Mouse (Mus musculus) small intestine, adult 2 months (tissue): ENCODE measurements around the gene B3galt4. TPM values are rescaled to one million over a fixed set of nuclear protein-coding genes. Genes with fewer than 3 reads are reported as not detected.

Experiments
- H3K27ac ChIP-seq: fragments of 200-500 bp; 2 replicates; pipeline ENCODE4 v1.5.1; 2012; ENCODE audit warnings: low read depth, low read length, control low read depth, inconsistent platforms; ENCODE audit not compliant: insufficient read depth
- H3K27me3 ChIP-seq: fragments of 200-500 bp; 2 replicates; pipeline ENCODE4 v1.6.1; 2012; ENCODE audit warnings: mild to moderate bottlenecking, moderate library complexity, low read length, inconsistent platforms; ENCODE audit not compliant: control insufficient read depth, insufficient read depth
- H3K36me3 ChIP-seq: fragments of 200-500 bp; 2 replicates; pipeline ENCODE4 v1.6.1; 2012; ENCODE audit warnings: mild to moderate bottlenecking, low read length, control low read depth, inconsistent platforms; ENCODE audit not compliant: control insufficient read depth, insufficient read depth
- H3K4me1 ChIP-seq: fragments of 200-500 bp; 2 replicates; pipeline ENCODE4 v1.6.1; 2012; ENCODE audit warnings: low read length, inconsistent platforms, mixed read lengths; ENCODE audit not compliant: control insufficient read depth, insufficient read depth, insufficient read length
- H3K4me3 ChIP-seq: fragments of 200-500 bp; 2 replicates; pipeline ENCODE4 v1.5.1; 2012; ENCODE audit warnings: low read depth, mild to moderate bottlenecking, control low read depth, inconsistent platforms, low read length, moderate library complexity
- CTCF ChIP-seq: fragments of 200-500 bp; IDR thresholded peaks from 2 replicates; pipeline ENCODE4 v1.5.1; 2012; ENCODE audit warnings: low read depth, mild to moderate bottlenecking, control low read depth, inconsistent platforms, low read length, moderate library complexity, mixed read lengths; ENCODE audit not compliant: insufficient replicate concordance, insufficient read length; ENCODE audit errors: extremely low read depth
- POLR2A ChIP-seq: fragments of 200-500 bp; IDR thresholded peaks from 2 replicates; pipeline ENCODE4 v1.6.1; 2012; ENCODE audit warnings: low read depth, mild to moderate bottlenecking, control low read depth, inconsistent platforms, low read length, moderate library complexity
- WGBS: fragments of 180-500 bp; shearing (Covaris S2); methylation state at CpG from one replicate; pipeline ENCODE4 v1.1.7; 2018; 5-methylcytosine and 5-hydroxymethylcytosine counted together
- polyA plus RNA-seq: library from polyadenylated mRNA; depleted of rRNA; stranded (reverse); fragments of >200 nt; gene quantifications from 2 replicates; pipeline ENCODE4 v1.2.3, GENCODE M21; 2012

The B3galt4 gene
- polyA plus RNA-seq, 1 experiment: 24.6 TPM

DNA sequence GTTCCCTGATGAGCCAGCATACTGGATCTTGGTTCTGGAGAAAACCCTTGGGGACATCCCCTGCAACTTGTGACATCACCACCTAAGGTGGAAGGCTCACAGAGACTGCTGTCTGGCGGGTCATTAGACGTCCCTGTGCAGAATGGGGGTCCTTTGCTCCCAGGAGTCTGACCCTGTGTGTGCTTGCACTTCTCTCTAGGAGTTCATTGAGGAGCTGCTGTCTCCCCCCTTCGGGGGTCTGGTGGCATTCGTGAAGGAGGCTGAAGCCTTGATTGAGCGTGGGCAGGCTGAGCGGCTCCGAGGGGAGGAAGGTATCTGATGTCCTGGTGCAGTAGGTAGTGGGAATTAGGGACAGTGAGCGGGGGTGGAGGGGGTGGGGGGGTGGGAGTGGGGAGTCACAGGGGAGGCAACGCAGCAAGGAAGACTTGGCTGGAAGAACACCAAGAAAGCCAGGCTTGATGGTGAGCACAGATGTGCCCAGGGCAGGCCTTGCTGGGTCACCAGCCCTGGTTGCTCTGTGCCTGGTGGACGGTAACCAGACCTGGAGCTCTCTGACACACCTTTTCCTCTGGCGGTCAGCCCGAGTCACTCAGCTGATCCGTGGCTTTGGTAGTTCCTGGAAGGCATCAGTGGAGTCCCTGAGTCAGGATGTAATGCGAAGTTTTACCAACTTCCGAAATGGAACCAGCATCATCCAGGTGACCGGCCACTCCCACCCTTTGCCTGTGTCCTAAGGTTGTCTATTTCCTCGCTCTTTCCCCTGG lies 14.0 kb upstream of the B3galt4 start:
- TF ChIP-seq POLR2A: no peak
- TF ChIP-seq CTCF: no peak
- H3K4me1 ChIP-seq: no peaks in the 10 kb centered on the region
- no peak overlapping the region for H3K27ac ChIP-seq
- WGBS: 88% methylated on average over 17 of the region's 17 CpGs
- peaks cover 35% of the 10 kb centered on the region for H3K36me3 ChIP-seq
- no peaks in the 10 kb centered on the region for H3K27me3 ChIP-seq
- no peak overlapping the region for H3K4me3 ChIP-seq

- Histone ChIP-seq H3K36me3 (peaks cover 51% of the 10 kb centered on the region), H3K27ac (no peak overlapping the region), H3K4me1 (no peaks in the 10 kb centered on the region), H3K27me3 (no peaks in the 10 kb centered on the region), H3K4me3 (no peak overlapping the region)
- TF ChIP-seq CTCF (no peak), POLR2A (no peak)
- WGBS: 93% methylated on average over 7 of the region's 7 CpGs
These were observed 11.6 kb upstream of the B3galt4 start for GRCm38 (mm10) chr17:33962876-33963275.

DNA sequence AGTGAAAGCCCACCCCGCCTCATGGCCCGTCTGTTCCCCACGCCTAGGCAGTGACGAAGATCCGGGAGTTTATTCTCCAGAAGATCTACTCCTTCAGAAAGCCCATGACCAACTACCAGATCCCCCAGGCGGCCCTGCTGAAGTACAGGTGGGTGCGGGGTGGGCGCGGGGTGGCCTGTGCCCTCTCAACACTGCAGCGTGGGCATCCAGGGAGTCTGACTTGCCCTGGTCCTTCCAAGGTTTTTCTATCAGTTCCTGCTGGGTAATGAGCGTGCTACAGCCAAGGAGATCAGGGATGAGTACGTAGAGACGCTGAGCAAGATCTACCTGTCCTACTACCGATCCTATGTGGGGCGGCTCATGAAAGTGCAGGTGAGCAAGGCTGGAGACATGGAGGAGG lies 8.7 kb upstream of the B3galt4 start:
- Histone ChIP-seq H3K27me3 (no peaks in the 10 kb centered on the region), H3K36me3 (peaks cover 44% of the 10 kb centered on the region), H3K4me3 (no peak overlapping the region), H3K27ac (no peak overlapping the region), H3K4me1 (no peaks in the 10 kb centered on the region)
- 93% methylated on average over 15 of the region's 15 CpGs for WGBS
- no peak for TF ChIP-seq POLR2A
- TF ChIP-seq CTCF: no peak

- H3K36me3 ChIP-seq: peaks cover 42% of the 10 kb centered on the region
- H3K27me3 ChIP-seq: no peaks in the 10 kb centered on the region
- WGBS: 96% methylated on average over 13 of the region's 13 CpGs
- no peak overlapping the region for H3K4me3 ChIP-seq
- peaks cover 4% of the 10 kb centered on the region; the same call in 1 of the 2 replicates for H3K4me1 ChIP-seq
- H3K27ac ChIP-seq: no peak overlapping the region
- no peak for TF ChIP-seq CTCF
- TF ChIP-seq POLR2A: no peak
These were observed 7.8 kb upstream of the B3galt4 start for GRCm38 (mm10) chr17:33959135-33959534.

- no peak for TF ChIP-seq POLR2A
- no peak for TF ChIP-seq CTCF
- 96% methylated on average over 11 of the region's 11 CpGs for WGBS
These were observed 7.2 kb upstream of the B3galt4 start for GRCm38 (mm10) chr17:33958451-33958850.

DNA sequence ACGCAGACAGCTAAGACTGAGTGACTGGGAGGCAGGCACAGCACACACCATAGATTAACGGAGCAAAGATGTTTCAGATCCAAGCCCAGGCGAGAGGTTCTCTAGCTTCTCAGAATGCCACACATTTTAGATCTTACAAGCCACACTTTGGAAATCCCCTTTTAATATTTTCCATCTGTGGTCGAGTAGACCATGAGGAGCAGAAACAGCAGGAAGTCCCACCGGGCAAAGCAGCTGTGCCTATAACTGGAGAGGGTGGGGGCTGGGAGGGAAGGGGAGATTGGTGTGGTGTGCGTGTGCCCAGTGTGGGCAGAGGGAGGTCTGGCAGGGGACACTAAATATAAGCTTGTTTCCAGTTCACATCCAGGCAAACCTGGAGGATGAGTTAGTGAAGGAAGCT lies 6.2 kb upstream of the B3galt4 start:
- H3K27ac ChIP-seq: no peak overlapping the region
- TF ChIP-seq POLR2A (no peak), CTCF (no peak)
- H3K4me3 ChIP-seq: no peak overlapping the region
- peaks cover 43% of the 10 kb centered on the region for H3K36me3 ChIP-seq
- WGBS: 80% methylated on average over 6 of the region's 6 CpGs
- H3K27me3 ChIP-seq: no peaks in the 10 kb centered on the region
- H3K4me1 ChIP-seq: peaks cover 11% of the 10 kb centered on the region; the same call in 1 of the 2 replicates

More at GRCm38 (mm10) chr17:33958451-33958850, 7.2 kb upstream of the B3galt4 start:
- Histone ChIP-seq H3K4me3 (no peak overlapping the region), H3K27ac (no peak overlapping the region), H3K4me1 (peaks cover 5% of the 10 kb centered on the region; the same call in 1 of the 2 replicates), H3K36me3 (peaks cover 45% of the 10 kb centered on the region), H3K27me3 (no peaks in the 10 kb centered on the region)

DNA sequence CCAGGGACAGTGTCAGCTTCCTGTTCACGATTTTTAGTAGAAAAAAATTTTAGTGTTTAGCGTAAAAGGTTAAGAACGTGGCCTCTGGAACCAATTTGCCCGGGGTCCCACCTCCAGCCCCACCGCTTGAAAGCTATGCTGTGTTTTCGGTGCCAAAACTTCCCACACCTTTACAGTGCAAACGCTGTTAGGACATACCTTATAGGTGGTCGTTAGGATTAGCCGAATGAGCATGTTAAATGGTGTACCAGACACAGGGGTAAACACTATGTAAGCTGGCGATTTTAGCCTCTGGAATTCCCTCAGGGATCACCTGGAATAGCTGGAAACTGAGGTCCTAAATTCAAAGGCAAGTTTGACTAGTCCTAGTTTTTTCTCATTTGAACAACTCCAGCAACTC lies 5.0 kb upstream of the B3galt4 start:
- Histone ChIP-seq H3K27me3 (no peaks in the 10 kb centered on the region), H3K27ac (peak overlapping the region; percentile 79; the same call in 1 of the 2 replicates), H3K36me3 (peaks cover 39% of the 10 kb centered on the region), H3K4me1 (peaks cover 15% of the 10 kb centered on the region), H3K4me3 (peak overlapping the region; percentile 83)
- 4% methylated on average over 10 of the region's 10 CpGs for WGBS
- no peak for TF ChIP-seq CTCF
- no peak for TF ChIP-seq POLR2A
